Mouse (Mus musculus) limb, embryonic 11.5 days (tissue): ENCODE results near the gene Ghsr. TPM values are rescaled to one million over a fixed set of nuclear protein-coding genes. Genes with fewer than 3 reads are reported as not detected.

ENCODE experiments used
- ATAC-seq: fragments of 200-750 bp; cut with Nextera tagmentation; 2 replicates; pipeline ENCODE4 v1.8.0; 2017; ENCODE audit warnings: low read depth; ENCODE audit not compliant: insufficient number of reproducible peaks, low FRiP score, low TSS enrichment
- DNase-seq: peaks from one replicate; pipeline ENCODE4 v3.0.0-alpha.2; 2015; ENCODE audit warnings: low spot score
- H3K27ac ChIP-seq: fragments of 300-500 bp; sonication (generic); replicated peaks from 2 replicates; pipeline ENCODE4 v1.5.1; 2014; ENCODE audit warnings: low read depth, mild to moderate bottlenecking, low read length
- H3K27me3 ChIP-seq: fragments of 300-500 bp; sonication (generic); 2 replicates; pipeline ENCODE4 v1.6.1; 2014; ENCODE audit warnings: mild to moderate bottlenecking, low read length, mixed read lengths; ENCODE audit not compliant: control insufficient read depth, insufficient read depth
- H3K36me3 ChIP-seq: fragments of 300-500 bp; sonication (generic); 2 replicates; pipeline ENCODE4 v1.6.1; 2014; ENCODE audit warnings: mild to moderate bottlenecking, low read length, moderate library complexity, mixed read lengths; ENCODE audit not compliant: control insufficient read depth, insufficient read depth
- H3K4me1 ChIP-seq: fragments of 300-500 bp; sonication (generic); 2 replicates; pipeline ENCODE4 v1.6.1; 2014; ENCODE audit warnings: low read length, mixed read lengths; ENCODE audit not compliant: control insufficient read depth, insufficient read depth
- H3K4me2 ChIP-seq: fragments of 300-500 bp; sonication (generic); 2 replicates; pipeline ENCODE4 v1.6.1; 2014; ENCODE audit warnings: low read depth, mild to moderate bottlenecking, moderate library complexity; ENCODE audit not compliant: severe bottlenecking
- H3K4me3 ChIP-seq: fragments of 300-500 bp; sonication (generic); 2 replicates; pipeline ENCODE4 v1.5.1; 2014; ENCODE audit warnings: low read depth, low read length
- H3K9ac ChIP-seq: fragments of 300-500 bp; sonication (generic); 2 replicates; pipeline ENCODE4 v1.6.1; 2014; ENCODE audit warnings: mild to moderate bottlenecking, low read length
- H3K9me3 ChIP-seq: fragments of 300-500 bp; sonication (generic); 2 replicates; pipeline ENCODE4 v1.6.1; 2016; ENCODE audit warnings: low read length; ENCODE audit not compliant: control insufficient read depth
- WGBS: fragments of 180-500 bp; shearing (Covaris S2); extraction: QIAGEN DNeasy Blood & Tissue Kit; methylation state at CpG from one replicate; pipeline ENCODE4 v1.1.7; 2014; 5-methylcytosine and 5-hydroxymethylcytosine counted together
- polyA plus RNA-seq: library from polyadenylated mRNA; unstranded; fragments of >200 nt; fragmentation: Nextera tagmentation; extraction: Ambion mirVana; gene quantifications from 2 replicates; pipeline ENCODE4 v1.2.1, GENCODE M21; 2014

Gene Ghsr
- polyA plus RNA-seq, 1 experiment from 2014 or later = not detected

- Histone ChIP-seq H3K27me3 (no peaks in the 10 kb centered on the region), H3K9ac (no peak overlapping the region), H3K4me3 (no peak overlapping the region), H3K9me3 (no peaks in the 10 kb centered on the region), H3K36me3 (no peaks in the 10 kb centered on the region), H3K4me2 (no peak overlapping the region), H3K27ac (no peak overlapping the region), H3K4me1 (no peaks in the 10 kb centered on the region)
- WGBS = 95% methylated on average over 8 of the region's 8 CpGs
- ATAC-seq (no peak), DNase-seq (no peak)
These were observed 47.5 kb downstream of the Ghsr start for GRCm38 (mm10) chr3:27418602-27419001.

GRCm38 (mm10) chr3:27421980-27422379 is 50.8 kb downstream of the Ghsr start:
- no peak for DNase-seq
- Histone ChIP-seq H3K4me1 (no peaks in the 10 kb centered on the region), H3K27ac (no peak overlapping the region), H3K9me3 (no peaks in the 10 kb centered on the region), H3K9ac (no peak overlapping the region), H3K36me3 (no peaks in the 10 kb centered on the region), H3K4me2 (no peak overlapping the region), H3K4me3 (no peak overlapping the region), H3K27me3 (no peaks in the 10 kb centered on the region)
- no peak for ATAC-seq
- 85% methylated on average over 12 of the region's 12 CpGs for WGBS

- no peak overlapping the region for H3K4me3 ChIP-seq
- H3K4me1 ChIP-seq = no peaks in the 10 kb centered on the region
- DNase-seq = no peak
- H3K27ac ChIP-seq = no peak overlapping the region
- no peak for ATAC-seq
- peaks cover 2% of the 10 kb centered on the region; the same call in 1 of the 2 replicates for H3K36me3 ChIP-seq
- H3K4me2 ChIP-seq = no peak overlapping the region
- H3K27me3 ChIP-seq = no peaks in the 10 kb centered on the region
- H3K9ac ChIP-seq = no peak overlapping the region
- WGBS = 95% methylated on average over 6 of the region's 6 CpGs
- H3K9me3 ChIP-seq = no peaks in the 10 kb centered on the region
These were observed 51.4 kb downstream of the Ghsr start for GRCm38 (mm10) chr3:27422521-27422920.

- Histone ChIP-seq H3K4me3 (no peak overlapping the region), H3K27me3 (no peaks in the 10 kb centered on the region), H3K27ac (no peak overlapping the region), H3K9ac (no peak overlapping the region), H3K4me2 (no peak overlapping the region), H3K9me3 (no peaks in the 10 kb centered on the region), H3K4me1 (no peaks in the 10 kb centered on the region), H3K36me3 (peaks cover 2% of the 10 kb centered on the region; the same call in 1 of the 2 replicates)
- DNase-seq = no peak
- 84% methylated on average over 11 of the region's 11 CpGs for WGBS
- ATAC-seq = no peak
These were observed 53.0 kb downstream of the Ghsr start for GRCm38 (mm10) chr3:27424049-27424667.

- Histone ChIP-seq H3K4me3 (no peak overlapping the region), H3K27ac (no peak overlapping the region), H3K4me2 (no peak overlapping the region), H3K9ac (no peak overlapping the region), H3K27me3 (no peaks in the 10 kb centered on the region), H3K4me1 (no peaks in the 10 kb centered on the region), H3K36me3 (peaks cover 2% of the 10 kb centered on the region; the same call in 1 of the 2 replicates), H3K9me3 (no peaks in the 10 kb centered on the region)
- 89% methylated on average over 6 of the region's 6 CpGs for WGBS
- DNase-seq (no peak), ATAC-seq (no peak)
These were observed 56.3 kb downstream of the Ghsr start for GRCm38 (mm10) chr3:27427406-27427805.

Other genes with a start within 250 kb of the Ghsr start
- 78.9 and 79.8 TPM in 2 replicates for gene Ect2, start 217.5 kb upstream of the Ghsr start, polyA plus RNA-seq
- 2.9 and 3.1 TPM in 2 replicates for gene Nceh1, start 188.4 kb upstream of the Ghsr start, polyA plus RNA-seq
- gene Tnfsf10, start 54.3 kb upstream of the Ghsr start, polyA plus RNA-seq = 0.04 TPM in 1 of 2 replicates, not detected in the other